Mouse (Mus musculus) limb, embryonic 14.5 days (tissue): ENCODE results near the gene Atp2b2. TPM values are rescaled to one million over a fixed set of nuclear protein-coding genes. Genes with fewer than 3 reads are reported as not detected.

Source experiments
- ATAC-seq: fragments of 200-750 bp; cut with Nextera tagmentation; 2 replicates; pipeline ENCODE4 v1.8.0; 2017; ENCODE audit warnings: low read depth, moderate number of reproducible peaks, moderate TSS enrichment; ENCODE audit not compliant: low FRiP score
- DNase-seq: peaks from one replicate; pipeline ENCODE4 v3.0.0-alpha.2; 2015; ENCODE audit warnings: low spot score
- H3K27ac ChIP-seq: fragments of 300-500 bp; sonication (generic); replicated peaks from 2 replicates; pipeline ENCODE4 v1.5.1; 2014; ENCODE audit warnings: low read depth, mild to moderate bottlenecking, low read length, moderate library complexity, mixed read lengths
- H3K27me3 ChIP-seq: fragments of 300-500 bp; sonication (generic); 2 replicates; pipeline ENCODE4 v1.6.1; 2014; ENCODE audit warnings: low read length, mixed read lengths; ENCODE audit not compliant: control insufficient read depth, insufficient read depth
- H3K36me3 ChIP-seq: fragments of 300-500 bp; sonication (generic); 2 replicates; pipeline ENCODE4 v1.6.1; 2014; ENCODE audit warnings: mild to moderate bottlenecking, low read length, moderate library complexity, mixed read lengths; ENCODE audit not compliant: control insufficient read depth, insufficient read depth
- H3K4me1 ChIP-seq: fragments of 300-500 bp; sonication (generic); 2 replicates; pipeline ENCODE4 v1.6.1; 2014; ENCODE audit warnings: antibody characterized with exemption, low read length, mixed read lengths; ENCODE audit not compliant: control insufficient read depth, insufficient read depth
- H3K4me2 ChIP-seq: fragments of 300-500 bp; sonication (generic); replicated peaks from 2 replicates; pipeline ENCODE4 v1.6.1; 2014; ENCODE audit warnings: low read depth, mild to moderate bottlenecking, low read length, moderate library complexity; ENCODE audit not compliant: severe bottlenecking
- H3K4me3 ChIP-seq: fragments of 300-500 bp; sonication (generic); replicated peaks from 2 replicates; pipeline ENCODE4 v1.5.1; 2014; ENCODE audit warnings: low read length
- H3K9ac ChIP-seq: fragments of 300-500 bp; sonication (generic); 2 replicates; pipeline ENCODE4 v1.6.1; 2014; ENCODE audit warnings: mild to moderate bottlenecking, low read depth, low read length, moderate library complexity; ENCODE audit not compliant: severe bottlenecking
- H3K9me3 ChIP-seq: fragments of 300-500 bp; sonication (generic); 2 replicates; pipeline ENCODE4 v1.6.1; 2016; ENCODE audit warnings: low read length; ENCODE audit not compliant: control insufficient read depth
- POLR2A ChIP-seq: fragments of 200-500 bp; IDR thresholded peaks from 2 replicates; pipeline ENCODE4 v1.8.0; 2012; ENCODE audit warnings: inconsistent platforms, mild to moderate bottlenecking, moderate library complexity, borderline replicate concordance; ENCODE audit not compliant: insufficient read depth, insufficient read length; ENCODE audit errors: extremely low read depth
- WGBS: fragments of 180-500 bp; shearing (Covaris S2); extraction: QIAGEN DNeasy Blood & Tissue Kit; methylation state at CpG from one replicate; pipeline ENCODE4 v1.1.7; 2014; 5-methylcytosine and 5-hydroxymethylcytosine counted together
- polyA plus RNA-seq, 2 experiments: library from polyadenylated mRNA; depleted of rRNA in 1 of 2; stranded (reverse) in 1 of 2; unstranded in 1 of 2; fragments of >200 nt; fragmentation: Nextera tagmentation in 1 of 2; extraction: Ambion mirVana in 1 of 2; gene quantifications; 2 replicates each; pipeline versions ENCODE4 v1.2.1 to v1.2.3; 2012 to 2014

Atp2b2 gene
- polyA plus RNA-seq, 2 experiments: 0.09 to 0.11 TPM

DNA sequence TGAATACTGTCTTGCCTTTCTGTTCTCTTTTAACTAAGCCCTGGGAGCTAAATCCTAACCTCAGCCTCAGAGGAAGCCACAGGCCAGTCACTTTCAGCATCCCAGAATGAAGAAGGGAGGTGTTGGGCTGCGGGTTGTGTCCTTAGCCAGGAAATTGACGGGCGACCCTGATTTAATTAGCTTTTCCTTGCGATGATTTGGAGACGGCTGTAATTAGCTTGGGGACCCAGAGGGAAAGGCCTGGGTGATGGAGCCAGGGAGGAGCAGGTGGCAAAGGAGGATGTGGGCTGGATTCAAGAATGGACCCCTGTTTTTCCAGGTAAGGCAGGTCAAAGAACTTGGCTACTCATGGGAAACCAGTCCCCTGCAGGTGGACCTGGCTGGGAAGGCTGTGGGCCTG is 138.0 kb downstream of the Atp2b2 start:
- DNase-seq: no peak
- Histone ChIP-seq H3K27me3 (no peaks in the 10 kb centered on the region), H3K9ac (no peak overlapping the region), H3K36me3 (no peaks in the 10 kb centered on the region), H3K9me3 (no peaks in the 10 kb centered on the region), H3K4me1 (no peaks in the 10 kb centered on the region), H3K4me2 (no peak overlapping the region), H3K4me3 (no peak overlapping the region), H3K27ac (no peak overlapping the region)
- no peak for TF ChIP-seq POLR2A
- 45% methylated on average over 5 of the region's 5 CpGs for WGBS
- ATAC-seq: no peak

DNA sequence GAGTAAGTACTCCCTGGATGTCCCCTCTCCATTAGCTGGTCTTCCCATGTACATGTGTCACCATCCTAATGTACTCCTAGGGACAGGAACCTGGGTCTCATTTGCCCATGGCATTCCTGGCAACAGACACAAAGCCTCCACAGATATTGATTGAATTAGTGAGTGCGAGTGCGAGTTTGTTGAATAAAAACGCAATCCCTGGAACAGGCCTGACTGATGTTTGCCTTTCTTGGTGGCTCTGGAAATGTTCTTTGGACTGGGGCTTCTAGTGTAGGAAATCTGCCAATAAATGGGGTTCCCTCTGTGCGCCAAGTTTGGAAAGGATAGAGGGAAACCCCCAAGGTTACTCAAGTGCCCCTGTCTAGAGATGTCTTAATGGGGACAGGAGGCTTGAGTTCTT is 146.4 kb downstream of the Atp2b2 start:
- no peak for ATAC-seq
- Histone ChIP-seq H3K36me3 (no peaks in the 10 kb centered on the region), H3K27me3 (peaks cover 23% of the 10 kb centered on the region), H3K4me3 (no peak overlapping the region), H3K4me1 (no peaks in the 10 kb centered on the region), H3K9me3 (no peaks in the 10 kb centered on the region), H3K27ac (no peak overlapping the region), H3K4me2 (no peak overlapping the region), H3K9ac (no peak overlapping the region)
- no peak for DNase-seq
- 91% methylated on average over 4 of the region's 4 CpGs for WGBS
- TF ChIP-seq POLR2A: no peak

DNA sequence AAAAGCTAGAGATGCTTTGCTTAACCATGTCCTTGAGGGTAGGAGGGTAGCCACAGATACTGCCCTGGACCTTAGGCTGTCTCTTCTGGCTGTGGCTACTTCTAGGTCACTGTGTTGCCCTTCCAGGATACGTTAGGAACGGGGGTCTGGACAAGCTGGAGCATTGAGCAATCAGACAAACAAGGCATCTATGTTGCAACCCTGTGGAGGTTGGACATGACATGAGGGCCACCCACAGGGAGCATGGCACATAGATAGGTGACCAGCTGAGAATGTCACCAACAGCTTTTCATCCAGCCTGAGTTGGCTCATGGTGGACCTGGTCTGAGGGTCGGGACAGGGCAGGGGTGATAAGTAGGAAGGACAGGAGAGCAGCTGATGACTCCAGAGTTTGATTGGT is 148.4 kb downstream of the Atp2b2 start:
- Histone ChIP-seq H3K4me2 (no peak overlapping the region), H3K27me3 (peaks cover 42% of the 10 kb centered on the region)

DNA sequence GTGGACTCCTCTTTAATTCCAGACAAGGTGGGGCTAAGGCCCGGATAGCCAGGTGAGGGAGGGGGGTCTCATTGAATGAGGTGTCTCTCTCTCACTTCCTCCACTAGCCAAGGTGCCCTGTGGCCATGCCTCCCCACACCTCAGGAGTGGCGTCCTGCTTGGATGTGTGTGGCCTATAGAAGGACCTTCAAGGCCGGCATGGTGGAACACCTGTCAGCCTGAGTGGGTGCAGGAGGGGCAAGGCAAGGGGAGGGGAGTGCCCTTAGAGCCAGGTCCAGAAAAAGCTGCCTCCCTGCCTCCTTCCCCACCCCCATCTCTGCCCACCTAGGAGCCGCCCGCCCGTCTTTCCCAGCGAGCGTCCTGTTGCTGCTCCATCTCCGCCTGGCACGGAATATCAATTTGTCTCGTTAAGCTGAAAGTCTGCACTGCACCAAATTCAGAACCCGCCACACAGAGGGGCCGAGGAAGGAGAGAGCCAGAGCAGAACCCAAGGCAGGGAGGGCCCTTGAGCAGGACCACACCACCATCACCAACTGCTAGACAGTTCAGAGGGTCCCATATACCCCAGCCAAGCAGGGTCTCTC is 150.2 kb downstream of the Atp2b2 start:
- no peak overlapping the region for H3K4me2 ChIP-seq
- no peaks in the 10 kb centered on the region for H3K36me3 ChIP-seq
- no peak for TF ChIP-seq POLR2A
- DNase-seq (no peak), ATAC-seq (no peak)
- no peaks in the 10 kb centered on the region for H3K9me3 ChIP-seq
- no peak overlapping the region for H3K9ac ChIP-seq
- peaks cover 52% of the 10 kb centered on the region for H3K27me3 ChIP-seq
- H3K4me3 ChIP-seq: no peak overlapping the region
- no peak overlapping the region for H3K27ac ChIP-seq
- 55% methylated on average over 13 of the region's 13 CpGs for whole genome bisulfite sequencing
- no peaks in the 10 kb centered on the region for H3K4me1 ChIP-seq

More for the DNA sequence above, 148.4 kb downstream of the Atp2b2 start:
- no peaks in the 10 kb centered on the region for H3K4me1 ChIP-seq
- DNase-seq (no peak), ATAC-seq (no peak)
- no peaks in the 10 kb centered on the region for H3K36me3 ChIP-seq
- TF ChIP-seq POLR2A: no peak
- no peaks in the 10 kb centered on the region for H3K9me3 ChIP-seq
- H3K27ac ChIP-seq: no peak overlapping the region
- 74% methylated on average over 3 of the region's 3 CpGs for WGBS
- no peak overlapping the region for H3K9ac ChIP-seq
- no peak overlapping the region for H3K4me3 ChIP-seq

DNA sequence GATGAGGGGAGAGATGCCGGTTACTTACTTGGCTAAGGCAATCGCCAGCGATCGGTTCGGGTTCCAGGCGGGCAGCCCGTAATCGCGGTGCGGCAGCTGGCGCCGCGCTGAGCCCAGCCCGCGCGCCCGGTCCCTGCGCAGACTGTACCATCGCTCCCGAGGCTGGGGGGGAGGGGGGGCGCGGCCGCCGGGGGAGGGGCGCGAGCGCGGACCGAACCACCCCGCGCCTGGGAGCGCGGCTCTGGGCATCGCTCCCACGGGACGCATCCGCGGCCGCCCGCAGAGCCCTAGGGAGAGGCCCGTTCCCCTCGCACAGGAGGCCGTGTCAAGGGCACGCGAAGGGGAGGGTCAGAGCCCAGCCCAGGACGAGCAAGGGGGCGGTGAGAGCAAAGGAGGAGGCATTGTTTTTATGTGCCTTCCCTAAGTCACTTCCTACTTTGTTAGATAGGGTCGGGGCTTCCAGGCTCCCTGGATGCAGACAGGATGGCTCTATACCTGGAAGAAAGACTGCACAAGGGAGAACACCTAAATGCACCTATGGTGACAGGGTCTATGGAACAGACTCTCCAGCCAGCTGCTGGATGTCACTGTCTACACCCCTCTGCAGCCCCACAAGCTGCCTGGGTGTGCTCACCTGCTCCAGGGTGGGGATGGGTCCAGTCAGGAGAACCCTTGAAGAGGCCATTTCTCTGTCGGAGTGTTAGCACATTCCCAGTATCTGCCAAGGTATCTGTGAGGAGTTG is 151.0 kb downstream of the Atp2b2 start:
- Histone ChIP-seq H3K36me3 (no peaks in the 10 kb centered on the region), H3K27me3 (peaks cover 52% of the 10 kb centered on the region), H3K4me3 (peak overlapping the region; percentile 33), H3K9me3 (no peaks in the 10 kb centered on the region), H3K9ac (peak overlapping the region; percentile 38; the same call in 1 of the 2 replicates), H3K4me1 (no peaks in the 10 kb centered on the region), H3K27ac (no peak overlapping the region), H3K4me2 (peak overlapping the region; percentile 55)
- DNase-seq (no peak), ATAC-seq (no peak)
- TF ChIP-seq POLR2A: no peak
- WGBS: under 1% methylated on average over 47 of the region's 49 CpGs

DNA sequence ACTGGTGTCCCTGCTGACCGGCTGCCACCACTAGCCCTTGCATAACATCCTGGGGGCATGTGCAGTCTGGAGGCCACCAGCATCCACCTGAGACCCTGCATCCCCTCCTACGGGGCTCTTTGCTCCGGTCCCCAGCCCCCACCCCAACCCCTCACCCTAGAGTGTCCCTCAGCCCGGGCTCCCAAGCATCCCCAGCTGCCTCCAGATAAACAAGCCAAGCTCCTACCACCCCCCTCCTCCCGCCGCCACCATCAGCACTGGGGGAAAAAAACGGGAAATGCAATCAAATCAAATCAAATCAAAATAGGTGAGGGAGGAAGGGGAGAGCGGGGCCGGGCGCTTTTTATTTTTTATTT is 151.6 kb downstream of the Atp2b2 start:
- 2% methylated on average over 10 of the region's 10 CpGs for WGBS
- no peak for ATAC-seq
- no peak for TF ChIP-seq POLR2A
- peak overlapping the region; percentile 55 for H3K4me2 ChIP-seq
- peaks cover 52% of the 10 kb centered on the region for H3K27me3 ChIP-seq
- no peaks in the 10 kb centered on the region for H3K4me1 ChIP-seq
- H3K9ac ChIP-seq: 0 out of 2 replicates have a peak overlapping the region, but pooled peaks have one; percentile 38
- DNase-seq: no peak
- H3K9me3 ChIP-seq: no peaks in the 10 kb centered on the region
- no peak overlapping the region for H3K27ac ChIP-seq
- no peaks in the 10 kb centered on the region for H3K36me3 ChIP-seq
- peak overlapping the region; percentile 33 for H3K4me3 ChIP-seq
